Mouse (Mus musculus): ENCODE measurements around the gene Kif1b. TPM values are rescaled to one million over a fixed set of nuclear protein-coding genes. Genes with fewer than 3 reads are reported as not detected.
"Not testable (repeated sequence)": the region's sequence is repeated elsewhere in the genome, so short reads cannot be mapped to it uniquely, and the experiment has no call there.

Gene Kif1b
- polyA plus RNA-seq, 1 experiment from 2014 or later = 160 TPM

DNA sequence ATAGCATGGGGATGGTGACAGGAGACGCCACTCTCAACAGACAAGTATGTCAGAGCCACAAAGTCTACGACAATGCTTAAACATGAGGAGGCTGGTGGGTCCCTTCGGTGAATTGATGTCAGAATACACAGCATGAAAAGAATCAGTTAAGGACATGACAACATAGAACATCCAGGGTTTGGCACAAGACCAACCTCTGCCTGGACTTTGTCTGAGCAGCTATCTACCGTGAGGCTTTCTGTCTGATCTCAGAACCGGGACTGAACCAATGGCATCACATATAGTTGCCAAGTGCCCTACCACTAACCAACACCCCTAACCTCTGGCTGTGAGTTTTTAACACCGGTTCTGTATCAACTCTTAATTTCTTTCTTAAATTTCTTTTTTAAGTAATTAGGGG is 130.8 kb downstream of the Kif1b start:
- Histone ChIP-seq H3K4me1 (replicated peaks) (0 out of 2 replicates have a peak, but pooled peaks cover 6% of the 10 kb centered on the region), H3K27ac (no peak overlapping the region), H3K4me2 (replicated peaks) (no peak overlapping the region), H3K27me3 (no peaks in the 10 kb centered on the region), H3K9ac (replicated peaks) (no peak overlapping the region), H3K4me3 (replicated peaks) (no peak overlapping the region), H3K36me3 (peaks cover 62% of the 10 kb centered on the region), H3K9me3 (no peaks in the 10 kb centered on the region)
- WGBS = 85% methylated on average over 6 of the region's 6 CpGs
- no peak for ATAC-seq

DNA sequence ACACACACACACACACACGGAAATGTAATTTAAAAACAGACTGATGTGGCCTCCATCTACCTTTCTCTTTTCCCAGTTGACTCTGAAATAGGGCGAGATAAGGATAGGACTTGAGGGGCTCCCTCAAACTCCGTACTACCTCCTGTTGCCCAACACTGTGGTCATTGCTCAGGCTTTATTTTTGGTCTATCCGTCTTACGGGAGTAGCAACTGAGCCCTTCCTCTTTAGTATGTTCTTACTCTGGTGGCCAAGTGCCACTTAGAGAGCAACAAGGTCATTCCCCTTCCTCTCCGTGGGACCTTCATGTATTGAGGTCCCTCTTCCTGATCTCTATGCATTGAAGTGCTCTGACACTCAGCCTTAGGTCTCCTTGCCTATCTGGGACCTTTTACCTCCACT is 133.8 kb downstream of the Kif1b start:
- Histone ChIP-seq H3K4me2 (replicated peaks) (no peak overlapping the region), H3K27ac (0 out of 2 replicates have a peak overlapping the region, but pooled peaks have one; percentile 5), H3K4me3 (replicated peaks) (no peak overlapping the region), H3K4me1 (replicated peaks) (0 out of 2 replicates have a peak, but pooled peaks cover 6% of the 10 kb centered on the region), H3K9me3 (no peaks in the 10 kb centered on the region), H3K36me3 (peaks cover 32% of the 10 kb centered on the region), H3K27me3 (no peaks in the 10 kb centered on the region), H3K9ac (replicated peaks) (no peak overlapping the region)
- 90% methylated on average over 6 of the region's 6 CpGs for WGBS
- ATAC-seq = no peak

DNA sequence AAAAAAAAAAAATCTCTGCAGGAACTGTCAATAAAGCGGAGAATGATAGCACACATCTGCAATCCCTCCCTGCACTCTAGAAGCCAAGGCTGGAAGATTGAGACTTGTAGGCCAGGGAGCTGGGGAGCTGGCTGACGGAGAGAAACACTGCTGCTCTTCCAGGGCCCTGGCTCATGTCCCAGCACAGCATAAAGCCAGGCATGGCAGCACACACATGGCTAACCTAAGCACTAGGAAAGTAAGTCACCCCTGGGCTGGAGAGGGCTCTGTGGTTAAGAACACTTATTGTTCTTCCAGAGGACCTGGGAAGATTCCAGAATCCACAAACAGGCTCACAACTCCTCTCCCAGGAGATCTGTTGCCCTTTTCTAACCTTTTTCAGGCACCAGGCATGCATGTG is 134.8 kb downstream of the Kif1b start:
- WGBS = 82% methylated on average over 2 of the region's 2 CpGs
- ATAC-seq = 0 out of 2 replicates have a peak, but pooled peaks have one; percentile 49

DNA sequence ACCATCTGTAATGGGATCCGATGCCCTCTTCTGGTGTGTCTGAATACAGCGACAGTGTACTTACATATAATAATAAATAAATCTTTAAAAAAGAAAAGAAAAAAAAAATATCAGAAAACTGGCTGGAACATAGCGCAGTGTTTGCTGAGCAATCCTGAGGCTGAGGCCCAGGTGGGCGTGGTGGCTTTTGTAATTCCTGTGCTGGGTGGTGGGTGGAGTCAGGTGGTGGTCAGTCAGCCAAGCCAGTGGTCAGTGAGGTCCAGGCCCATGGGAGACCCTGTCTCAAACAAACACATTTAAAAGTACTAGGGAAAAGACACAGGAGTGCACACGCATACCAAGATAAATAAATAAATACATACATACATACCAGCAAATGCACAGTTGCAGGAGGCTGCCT is 135.4 kb downstream of the Kif1b start:
- peaks cover 20% of the 10 kb centered on the region for H3K36me3 ChIP-seq
- H3K4me1 ChIP-seq (replicated peaks) = peaks cover 9% of the 10 kb centered on the region; the same call in 1 of the 2 replicates
- H3K9ac ChIP-seq (replicated peaks) = no peak overlapping the region
- no peak overlapping the region for H3K4me3 ChIP-seq (replicated peaks)
- H3K4me2 ChIP-seq (replicated peaks) = no peak overlapping the region
- H3K27ac ChIP-seq = peak overlapping the region; percentile 51
- no peaks in the 10 kb centered on the region for H3K9me3 ChIP-seq
- no peak for ATAC-seq
- no peaks in the 10 kb centered on the region for H3K27me3 ChIP-seq
- 90% methylated on average over 5 of the region's 5 CpGs for WGBS

More for the DNA sequence above, 134.8 kb downstream of the Kif1b start:
- no peak overlapping the region for H3K4me3 ChIP-seq (replicated peaks)
- no peaks in the 10 kb centered on the region for H3K27me3 ChIP-seq
- H3K9ac ChIP-seq (replicated peaks) = no peak overlapping the region
- H3K4me1 ChIP-seq (replicated peaks) = 0 out of 2 replicates have a peak, but pooled peaks cover 6% of the 10 kb centered on the region
- H3K27ac ChIP-seq = peak overlapping the region; percentile 51
- H3K9me3 ChIP-seq = no peaks in the 10 kb centered on the region
- peaks cover 24% of the 10 kb centered on the region for H3K36me3 ChIP-seq
- H3K4me2 ChIP-seq (replicated peaks) = no peak overlapping the region

DNA sequence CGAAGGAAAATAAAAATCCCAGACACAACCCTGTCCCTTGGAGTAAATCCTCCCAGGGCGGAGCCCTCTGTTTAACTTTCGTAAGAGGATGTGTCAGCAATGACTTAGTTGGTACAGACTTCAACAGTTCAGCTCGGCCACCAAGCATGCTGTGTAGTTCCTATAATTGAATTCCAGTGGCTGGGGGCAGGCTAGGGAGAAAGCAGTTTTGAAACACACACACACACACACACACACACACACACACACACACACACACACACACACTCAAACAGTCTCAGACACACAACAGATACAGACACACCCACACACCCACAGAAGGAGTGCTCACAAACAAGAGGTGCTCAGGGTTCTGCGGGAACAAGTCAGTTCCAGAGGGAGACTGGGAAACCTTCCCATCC is 135.9 kb downstream of the Kif1b start:
- 82% methylated on average over 5 of the region's 5 CpGs for WGBS
- Histone ChIP-seq H3K9me3 (no peaks in the 10 kb centered on the region), H3K27ac (no peak overlapping the region), H3K4me3 (replicated peaks) (no peak overlapping the region), H3K36me3 (peaks cover 15% of the 10 kb centered on the region), H3K4me2 (replicated peaks) (no peak overlapping the region), H3K9ac (replicated peaks) (no peak overlapping the region), H3K4me1 (replicated peaks) (peaks cover 11% of the 10 kb centered on the region; the same call in 1 of the 2 replicates), H3K27me3 (no peaks in the 10 kb centered on the region)
- ATAC-seq = no peak

DNA sequence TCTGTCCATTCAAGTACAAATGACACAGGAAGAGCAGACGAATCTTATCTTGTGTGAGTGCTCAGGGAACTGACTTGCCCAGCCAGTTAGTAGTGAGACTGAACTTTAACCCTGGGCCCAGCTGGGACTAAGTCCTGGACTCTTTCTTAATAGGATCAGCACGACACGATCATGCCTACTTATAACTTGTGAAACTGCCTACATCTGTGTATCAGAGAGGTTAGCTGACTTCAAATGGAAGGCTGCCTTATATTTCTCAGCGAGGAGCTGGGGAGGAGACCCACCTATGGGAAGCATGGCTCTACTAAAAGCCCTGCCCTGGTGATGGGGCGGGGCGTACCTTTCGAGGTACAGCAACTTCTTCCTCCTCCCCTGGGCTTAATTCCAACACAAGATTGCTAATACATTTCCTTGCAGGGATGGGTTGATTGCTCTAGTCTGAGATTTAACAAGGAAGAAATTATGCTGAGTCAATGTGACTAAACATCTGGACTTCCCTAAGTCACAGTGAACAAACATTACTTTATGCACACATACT is 137.0 kb downstream of the Kif1b start:
- peaks cover 7% of the 10 kb centered on the region; the same call in 1 of the 2 replicates for H3K36me3 ChIP-seq
- no peaks in the 10 kb centered on the region for H3K27me3 ChIP-seq
- WGBS = 68% methylated on average over 7 of the region's 7 CpGs
- no peak overlapping the region for H3K27ac ChIP-seq
- H3K9ac ChIP-seq (replicated peaks) = no peak overlapping the region
- H3K4me3 ChIP-seq (replicated peaks) = no peak overlapping the region
- H3K4me2 ChIP-seq (replicated peaks) = no peak overlapping the region
- ATAC-seq = no peak
- no peaks in the 10 kb centered on the region for H3K9me3 ChIP-seq
- H3K4me1 ChIP-seq (replicated peaks) = peaks cover 17% of the 10 kb centered on the region

DNA sequence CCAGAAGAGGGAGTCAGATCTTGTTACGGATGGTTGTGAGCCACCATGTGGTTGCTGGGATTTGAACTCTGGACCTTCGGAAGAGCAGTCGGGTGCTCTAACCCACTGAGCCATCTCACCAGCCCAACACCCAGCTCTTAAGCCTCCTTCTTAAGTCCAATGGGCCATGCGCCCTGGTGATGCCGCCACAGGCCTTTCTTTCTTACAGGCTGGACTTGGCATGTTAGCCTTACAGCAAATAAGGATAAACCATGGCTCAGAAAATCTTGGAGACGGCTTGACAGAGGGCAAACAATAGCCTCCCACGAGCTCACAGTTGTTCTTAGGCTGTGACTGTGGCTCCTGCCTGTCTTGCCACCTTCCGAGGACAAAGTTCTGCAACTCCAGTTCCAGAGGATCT is 137.6 kb downstream of the Kif1b start:
- not testable (repeated sequence) for H3K4me3 ChIP-seq (replicated peaks); H3K27ac ChIP-seq; ATAC-seq; H3K9me3 ChIP-seq; H3K27me3 ChIP-seq; H3K36me3 ChIP-seq; H3K9ac ChIP-seq (replicated peaks); H3K4me2 ChIP-seq (replicated peaks)
- H3K4me1 ChIP-seq (replicated peaks) = peaks cover 23% of the 10 kb centered on the region
- WGBS = 75% methylated on average over 7 of the region's 8 CpGs

DNA sequence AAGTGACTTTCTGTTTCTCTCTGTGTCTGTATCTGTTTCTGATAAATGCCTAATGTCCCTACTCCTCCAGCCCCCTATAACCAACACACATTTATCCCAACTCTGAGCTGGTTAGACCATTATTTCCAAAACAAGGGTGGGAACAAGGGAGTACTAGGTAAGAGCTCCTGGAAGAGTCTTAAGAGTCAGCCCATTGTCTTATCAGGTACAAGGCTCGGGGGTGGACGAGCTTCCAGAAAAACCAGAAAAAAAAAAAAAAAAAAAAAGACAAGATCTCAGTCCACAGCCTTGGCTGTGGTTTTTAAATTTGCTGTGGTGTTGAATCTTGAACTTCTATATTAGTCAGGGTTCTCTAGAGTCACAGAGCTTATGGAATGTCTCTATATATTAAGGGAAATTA is 139.5 kb downstream of the Kif1b start:
- H3K4me2 ChIP-seq (replicated peaks) = no peak overlapping the region
- no peak for ATAC-seq
- peaks cover 24% of the 10 kb centered on the region for H3K4me1 ChIP-seq (replicated peaks)
- no peak overlapping the region for H3K4me3 ChIP-seq (replicated peaks)
- H3K36me3 ChIP-seq = peaks cover 12% of the 10 kb centered on the region
- H3K9me3 ChIP-seq = no peaks in the 10 kb centered on the region
- no peaks in the 10 kb centered on the region for H3K27me3 ChIP-seq
- H3K27ac ChIP-seq = no peak overlapping the region
- WGBS = 72% methylated on average over 2 of the region's 2 CpGs
- no peak overlapping the region for H3K9ac ChIP-seq (replicated peaks)

DNA sequence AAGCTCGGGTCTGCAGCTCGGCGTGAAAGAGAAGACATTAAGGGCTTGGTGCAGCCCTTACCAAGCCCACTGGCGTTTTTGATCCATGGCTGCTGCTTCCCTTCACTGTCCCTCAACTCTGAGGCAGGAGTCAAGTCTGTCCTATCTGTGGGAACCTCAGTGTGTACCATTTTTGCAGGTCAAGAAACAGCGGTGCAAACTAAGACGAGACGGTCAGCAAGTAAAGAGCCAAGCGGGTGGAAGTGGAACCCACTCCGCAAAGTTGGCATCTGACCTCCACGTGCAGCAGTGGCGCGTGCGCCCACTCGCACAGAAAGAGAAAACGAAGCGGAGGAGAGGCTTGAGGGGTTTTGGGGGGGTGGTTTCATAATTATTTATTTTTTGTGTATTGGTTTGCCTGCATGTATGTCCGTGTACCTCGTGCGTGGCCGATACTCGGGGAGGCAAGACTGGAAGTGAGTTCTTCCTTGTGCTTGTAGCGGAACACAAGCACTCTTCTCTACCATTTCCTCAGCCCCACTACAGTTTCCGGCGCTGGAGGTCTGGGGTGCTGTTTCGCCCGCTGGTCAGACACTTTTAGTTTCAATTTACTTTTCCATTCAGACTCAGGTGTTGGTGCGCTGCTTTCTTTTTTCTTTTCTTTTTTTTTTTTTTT is 140.4 kb downstream of the Kif1b start:
- H3K36me3 ChIP-seq = peaks cover 14% of the 10 kb centered on the region
- H3K27me3 ChIP-seq = no peaks in the 10 kb centered on the region
- peak overlapping the region; percentile 97 for H3K4me3 ChIP-seq (replicated peaks)
- H3K4me1 ChIP-seq (replicated peaks) = peaks cover 21% of the 10 kb centered on the region
- peak; percentile 73 for ATAC-seq
- WGBS = 2% methylated on average over 27 of the region's 27 CpGs
- H3K9ac ChIP-seq (replicated peaks) = peak overlapping the region; percentile 94
- H3K9me3 ChIP-seq = no peaks in the 10 kb centered on the region
- peak overlapping the region; percentile 94 for H3K4me2 ChIP-seq (replicated peaks)
- peak overlapping the region; percentile 35; the same call in 1 of the 2 replicates for H3K27ac ChIP-seq

DNA sequence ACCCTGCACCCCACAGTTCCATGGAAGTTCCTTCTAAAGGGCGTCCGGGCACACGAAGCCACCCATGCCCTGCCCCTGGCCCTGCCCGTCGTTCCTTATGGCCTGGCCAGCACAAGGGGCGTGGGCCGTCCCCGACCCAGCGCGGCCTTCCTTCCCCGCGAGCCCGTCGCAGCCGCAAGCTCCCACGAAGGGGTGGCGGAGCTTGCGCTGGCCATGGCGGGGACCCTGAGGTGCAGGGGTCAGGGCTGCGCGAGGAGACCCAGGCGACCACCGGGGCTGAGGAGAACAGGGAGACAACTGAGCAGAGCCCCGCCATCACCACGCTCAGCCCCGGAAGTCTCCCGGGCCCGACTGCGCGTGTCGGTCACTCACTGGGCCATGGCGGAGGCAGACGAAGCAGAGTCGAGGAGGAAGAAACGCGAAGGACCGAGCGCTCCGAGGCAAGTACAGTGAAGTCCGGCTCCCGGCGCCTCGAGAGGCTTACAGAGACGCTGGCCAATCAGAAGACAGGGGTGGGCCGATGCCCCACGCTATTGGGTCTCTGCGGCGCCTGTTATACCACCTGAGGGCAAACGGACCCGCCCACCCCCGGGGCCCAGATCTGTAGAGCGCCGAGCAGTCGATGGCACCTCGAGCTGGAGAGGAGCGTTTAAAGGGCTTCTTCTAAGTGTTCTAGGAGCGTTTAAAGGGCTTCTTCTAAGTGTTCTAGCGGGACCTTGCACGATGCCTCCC is 141.1 kb downstream of the Kif1b start, which contains the start of gene Pgd:
Pgd (minus strand) TSS at position 557 of the 732 bp plus-strand sequence.
- H3K9me3 ChIP-seq = no peaks in the 10 kb centered on the region
- H3K4me2 ChIP-seq (replicated peaks) = peak within 1 kb of the TSS; percentile 94
- peak within 1 kb of the TSS; percentile 94 for H3K9ac ChIP-seq (replicated peaks)
- peaks cover 21% of the 10 kb centered on the region for H3K4me1 ChIP-seq (replicated peaks)
- H3K36me3 ChIP-seq = peaks cover 21% of the 10 kb centered on the region
- peak; percentile 100 for ATAC-seq
- no peaks in the 10 kb centered on the region for H3K27me3 ChIP-seq
- peak within 1 kb of the TSS; percentile 82 for H3K27ac ChIP-seq
- under 1% methylated on average over 59 of the region's 59 CpGs for WGBS
- peak within 1 kb of the TSS; percentile 97 for H3K4me3 ChIP-seq (replicated peaks)

DNA sequence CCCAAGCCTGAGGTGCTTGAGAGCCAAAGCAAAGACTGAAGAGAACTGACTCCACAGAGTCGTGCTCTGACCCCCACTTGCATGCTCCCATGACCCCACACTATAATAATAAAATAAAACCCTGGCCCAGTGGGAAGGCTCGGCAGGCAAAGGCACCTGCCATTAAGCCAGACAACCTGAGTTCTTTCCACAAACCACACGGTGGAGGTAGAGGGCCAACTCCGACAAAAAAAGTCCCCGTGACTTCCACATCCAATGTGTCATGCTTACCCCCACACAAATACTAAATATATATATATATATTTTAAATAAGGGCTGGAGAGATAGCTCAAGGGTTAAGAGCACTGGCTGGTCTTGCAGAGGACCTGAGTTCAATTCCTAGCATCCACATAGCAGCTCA is 143.3 kb downstream of the Kif1b start:
- H3K27ac ChIP-seq = no peak overlapping the region
- H3K4me3 ChIP-seq (replicated peaks) = no peak overlapping the region
- no peak overlapping the region for H3K4me2 ChIP-seq (replicated peaks)
- H3K9me3 ChIP-seq = no peaks in the 10 kb centered on the region
- no peak overlapping the region for H3K9ac ChIP-seq (replicated peaks)
- ATAC-seq = no peak
- H3K27me3 ChIP-seq = no peaks in the 10 kb centered on the region
- H3K4me1 ChIP-seq (replicated peaks) = peaks cover 21% of the 10 kb centered on the region
- 70% methylated on average over 5 of the region's 5 CpGs for WGBS
- peaks cover 43% of the 10 kb centered on the region for H3K36me3 ChIP-seq

DNA sequence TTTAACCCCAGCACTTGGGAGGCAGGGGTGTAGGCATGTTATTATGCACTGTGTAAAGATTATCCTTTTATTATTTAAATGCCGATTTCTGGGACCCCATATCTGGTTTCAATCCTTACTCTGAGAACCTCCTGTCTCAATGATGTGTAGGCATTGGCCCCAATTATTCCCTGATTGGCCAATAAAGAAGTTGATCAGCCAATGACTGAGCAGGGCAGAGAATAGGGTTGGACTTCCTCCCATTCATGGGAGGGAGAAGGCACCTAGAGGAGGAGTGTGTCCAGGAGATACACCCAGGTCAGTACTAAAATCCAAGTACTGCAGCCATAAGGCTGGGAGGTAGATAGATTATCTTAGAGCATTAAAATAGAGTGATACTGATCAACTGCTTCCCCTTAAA is 144.3 kb downstream of the Kif1b start:
- 68% methylated on average over 1 of the region's 1 CpGs for WGBS
- no peaks in the 10 kb centered on the region for H3K9me3 ChIP-seq
- no peak overlapping the region for H3K4me2 ChIP-seq (replicated peaks)
- H3K36me3 ChIP-seq = peaks cover 52% of the 10 kb centered on the region
- no peak overlapping the region for H3K27ac ChIP-seq
- no peak overlapping the region for H3K9ac ChIP-seq (replicated peaks)
- no peak for ATAC-seq
- H3K4me1 ChIP-seq (replicated peaks) = peaks cover 21% of the 10 kb centered on the region
- no peak overlapping the region for H3K4me3 ChIP-seq (replicated peaks)
- no peaks in the 10 kb centered on the region for H3K27me3 ChIP-seq
